Mouse (Mus musculus): Measurements from ENCODE around the gene Zbtb40.

DNA sequence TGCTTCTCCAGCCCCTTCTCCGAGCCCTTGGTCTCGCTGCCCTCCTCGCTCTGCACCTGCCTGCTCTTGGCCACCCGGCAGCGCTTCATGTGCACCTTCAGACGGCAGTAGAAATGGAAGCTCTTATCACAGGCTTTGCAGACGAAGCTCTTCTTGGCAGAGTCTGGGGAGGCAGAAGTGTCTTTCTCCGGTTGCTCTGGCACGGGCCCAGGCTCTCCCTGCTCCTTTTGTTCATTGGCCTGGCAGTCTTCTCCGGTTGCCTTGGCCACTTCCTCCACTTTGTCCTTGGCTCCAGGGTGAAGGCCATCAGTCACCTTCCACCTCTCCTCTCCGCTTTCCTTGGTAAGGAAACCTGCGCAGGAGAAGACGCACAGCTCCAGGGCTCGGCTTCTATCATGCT is 53.2 kb downstream of the Zbtb40 start:
- TF ChIP-seq CTCF (conservative IDR thresholded peaks at IDR 0.05; ENCODE audit: insufficient read depth, insufficient read length, low read depth, low read length) = no peak
- TF ChIP-seq POLR2A (IDR thresholded peaks at IDR 0.05; ENCODE audit: low read depth, low read length) = no peak

Data from kidney, adult 2 months (tissue).